Comparison of ENCODE assay signal across 8 mouse cellular contexts in genomic region chr11:99379568-99379967, GRCm38 (mm10). TPM values are rescaled to one million over a fixed set of nuclear protein-coding genes. Genes with fewer than 3 reads are reported as not detected.
A peak's percentile ranks its signal among the peaks of the same experiment; 100 is the strongest.
DNase-seq lines count a peak whose midpoint lies in the region; ATAC-seq and TF ChIP-seq lines count a peak whose summit lies in the region.
"Had no signal": no experiment of that assay in that cellular context is flagged by ENCODE, and none has a peak within 500 bp of the region (broad histone marks: within the 10 kb centered on the region; RNA-seq: fewer than 3 reads in every experiment).

No protein-coding gene starts in this region.

- peaks cover 1% of the 10 kb centered on the region; the same call in 1 of the 2 replicates for H3K27me3 ChIP-seq in G1E (ENCODE audit: insufficient read depth, low read length)
- no peaks in the 10 kb centered on the region for H3K27me3 ChIP-seq in cerebellum, adult 2 months (ENCODE audit: control insufficient read depth, insufficient read depth, low read length)
- no peaks in the 10 kb centered on the region for H3K27me3 ChIP-seq in spleen, adult 2 months (ENCODE audit: control insufficient read depth, insufficient read depth, low read length)

- peak; percentile 84 for TF ChIP-seq CTCF in G1E (IDR thresholded peaks at IDR 0.05; ENCODE audit: low read depth, low read length)
- peak; percentile 80 for TF ChIP-seq CTCF in cerebellum, adult 2 months (IDR thresholded peaks at IDR 0.05; ENCODE audit: borderline replicate concordance, insufficient read depth, low read depth, low read length)
- TF ChIP-seq CTCF in spleen, adult 2 months (IDR thresholded peaks at IDR 0.05; ENCODE audit: extremely low read depth, insufficient read depth, insufficient read length, insufficient replicate concordance) = peak; percentile 82; the same call in 1 of the 2 replicates

- peak; percentile 67 for DNase-seq in CD4-positive helper T cell, adult 2 months (ENCODE audit: low read depth, low spot score)
- peak; percentile 34 for DNase-seq in G1E (ENCODE audit: low spot score)
- peak; percentile 58 to 74 for DNase-seq in cerebellum, adult 2 months
- peak; percentile 35 to 46 for DNase-seq in gastrocnemius, adult 8-10 months (ENCODE audit: low spot score in 2 of 2)
- DNase-seq in layer of hippocampus, adult 9-10 months (ENCODE audit: low spot score) = peak; percentile 75
- DNase-seq in lung, postnatal 36 days = peak; percentile 83
- DNase-seq in spleen, adult 2 months (ENCODE audit: low read depth in 1 of 2, low spot score in 2 of 2) = peak; percentile 32 to 55

- peak; percentile 68 for ATAC-seq in G1E (ENCODE audit: extremely low read depth, insufficient number of reproducible peaks, low FRiP score, poor library complexity, severe bottlenecking)

- no peaks in the 10 kb centered on the region for H3K9me3 ChIP-seq in G1E (replicated peaks)

- peaks cover 5% of the 10 kb centered on the region for H3K4me1 ChIP-seq in G1E (ENCODE audit: insufficient read depth, low read depth, low read length)
- no peaks in the 10 kb centered on the region for H3K4me1 ChIP-seq in cerebellum, adult 2 months (ENCODE audit: control insufficient read depth, insufficient read depth, low read length)
- H3K4me1 ChIP-seq in spleen, adult 2 months (ENCODE audit: control insufficient read depth, insufficient read depth, insufficient read length) = no peaks in the 10 kb centered on the region

- WGBS in cerebellum, adult 2 months = 9% methylated on average over 5 of the region's 5 CpGs
- 13% methylated on average over 5 of the region's 5 CpGs for WGBS in spleen, adult 2 months

- no peak overlapping the region for H3K4me3 ChIP-seq in G1E (ENCODE audit: low read depth, low read length)
- H3K4me3 ChIP-seq in cerebellum, adult 2 months (replicated peaks; ENCODE audit: insufficient read depth, low read depth, low read length) = no peak overlapping the region
- H3K4me3 ChIP-seq in spleen, adult 2 months (ENCODE audit: extremely low read depth, insufficient read depth, insufficient read length) = no peak overlapping the region

- TF ChIP-seq POLR2A in cerebellum, adult 2 months (IDR thresholded peaks at IDR 0.05; ENCODE audit: borderline replicate concordance, insufficient read depth, low read length) = no peak
- TF ChIP-seq POLR2A in spleen, adult 2 months (IDR thresholded peaks at IDR 0.05; ENCODE audit: low read depth, low read length) = no peak

- H3K36me3 ChIP-seq in G1E (replicated peaks) = no peaks in the 10 kb centered on the region
- no peaks in the 10 kb centered on the region for H3K36me3 ChIP-seq in spleen, adult 2 months (ENCODE audit: control insufficient read depth, insufficient read depth, low read length)

- H3K27ac ChIP-seq in cerebellum, adult 2 months (ENCODE audit: insufficient read depth, low read length) = no peak overlapping the region
- no peak overlapping the region for H3K27ac ChIP-seq in spleen, adult 2 months (ENCODE audit: insufficient read depth, low read length)

RNA-seq across cellular contexts. Expression of gene Krt28, which starts 4.9 kb away (rescaled TPM):
- total RNA-seq in G1E (2014; fragmentation: Nextera tagmentation) (not detected in 2 replicates), G1E (2017) (0.11 TPM in 1 of 2 replicates, not detected in the other)
- polyA plus RNA-seq in G1E (2012) = not detected in 2 replicates
- 2.5 and 2.6 TPM in 2 replicates for polyA plus RNA-seq in cerebellum, adult 2 months (2012; rRNA removed)
- not detected for total RNA-seq in gastrocnemius, adult 8-10 months (2022)
- not detected in 2 replicates for polyA plus RNA-seq in spleen, adult 2 months (2012; rRNA removed)

RNA-seq across cellular contexts. Expression of gene Krt10, which starts 9.6 kb away (rescaled TPM):
- 5.6 and 8.6 TPM in 2 replicates for total RNA-seq in G1E (2014; fragmentation: Nextera tagmentation)
- 1.7 and 2.0 TPM in 2 replicates for total RNA-seq in G1E (2017)
- 8.5 and 12.5 TPM in 2 replicates for polyA plus RNA-seq in G1E (2012)
- 11.9 and 12.6 TPM in 2 replicates for polyA plus RNA-seq in cerebellum, adult 2 months (2012; rRNA removed)
- total RNA-seq in gastrocnemius, adult 8-10 months (2022) = 1 to 10 TPM; 3.5 to 4.4 (median 3.8) TPM
- polyA plus RNA-seq in spleen, adult 2 months (2012; rRNA removed) = 0.22 and 0.23 TPM in 2 replicates

RNA-seq across cellular contexts. Expression of gene Krt27, which starts 28.7 kb away (rescaled TPM):
- total RNA-seq in G1E (2014; fragmentation: Nextera tagmentation) (not detected in 2 replicates), G1E (2017) (not detected in 2 replicates)
- polyA plus RNA-seq in G1E (2012) = not detected in 2 replicates
- not detected in 2 replicates for polyA plus RNA-seq in cerebellum, adult 2 months (2012; rRNA removed)
- not detected for total RNA-seq in gastrocnemius, adult 8-10 months (2022)
- polyA plus RNA-seq in spleen, adult 2 months (2012; rRNA removed) = not detected in 2 replicates
- polyA plus RNA-seq: lung, embryonic 16.5 days had no signal

RNA-seq across cellular contexts. Expression of gene Krt26, which starts 41.8 kb away (rescaled TPM):
- total RNA-seq in G1E (2014; fragmentation: Nextera tagmentation) (not detected in 2 replicates), G1E (2017) (0.06 and 0.11 TPM in 2 replicates)
- not detected in 2 replicates for polyA plus RNA-seq in G1E (2012)
- polyA plus RNA-seq in cerebellum, adult 2 months (2012; rRNA removed) = 0.14 and 0.15 TPM in 2 replicates
- total RNA-seq in gastrocnemius, adult 8-10 months (2022) = not detected
- polyA plus RNA-seq in spleen, adult 2 months (2012; rRNA removed) = not detected in 2 replicates
- polyA plus RNA-seq: lung, embryonic 16.5 days had no signal

RNA-seq across cellular contexts. Expression of gene Krt12, which starts 42.5 kb away (rescaled TPM):
- total RNA-seq in G1E (2014; fragmentation: Nextera tagmentation) (not detected in 2 replicates), G1E (2017) (0.06 TPM in 1 of 2 replicates, not detected in the other)
- not detected in 2 replicates for polyA plus RNA-seq in G1E (2012)
- 0.11 TPM in 1 of 2 replicates, not detected in the other for polyA plus RNA-seq in cerebellum, adult 2 months (2012; rRNA removed)
- total RNA-seq in gastrocnemius, adult 8-10 months (2022) = under 1 TPM in 1 of 4 experiments, not detected in 3; 0.17 TPM
- polyA plus RNA-seq in spleen, adult 2 months (2012; rRNA removed) = 0.05 TPM in 1 of 2 replicates, not detected in the other
- polyA plus RNA-seq: lung, embryonic 16.5 days had no signal
